Mouse (Mus musculus) intestine, postnatal 0 days (tissue): Measurements from ENCODE around the gene Fcer1g. TPM values are rescaled to one million over a fixed set of nuclear protein-coding genes. Genes with fewer than 3 reads are reported as not detected.

Source experiments
- ATAC-seq: fragments of 200-750 bp; cut with Nextera tagmentation; 2 replicates; pipeline ENCODE4 v1.8.0; 2017; ENCODE audit warnings: mild to moderate bottlenecking, moderate TSS enrichment, moderate library complexity
- H3K27ac ChIP-seq: fragments of 300-500 bp; sonication (generic); 2 replicates; pipeline ENCODE4 v1.5.1; 2014; ENCODE audit warnings: mild to moderate bottlenecking, low read depth, low read length, moderate library complexity
- H3K27me3 ChIP-seq: fragments of 300-500 bp; sonication (generic); replicated peaks from 2 replicates; pipeline ENCODE4 v1.6.1; 2014; ENCODE audit warnings: low read length, mixed read lengths; ENCODE audit not compliant: control insufficient read depth, insufficient read depth
- H3K36me3 ChIP-seq: fragments of 300-500 bp; sonication (generic); 2 replicates; pipeline ENCODE4 v1.6.1; 2014; ENCODE audit warnings: mild to moderate bottlenecking, moderate library complexity; ENCODE audit not compliant: control insufficient read depth, insufficient read depth
- H3K4me1 ChIP-seq: fragments of 300-500 bp; sonication (generic); replicated peaks from 2 replicates; pipeline ENCODE4 v1.6.1; 2014; ENCODE audit warnings: antibody characterized with exemption, low read length, mixed read lengths; ENCODE audit not compliant: control insufficient read depth, insufficient read depth
- H3K4me2 ChIP-seq: fragments of 300-500 bp; sonication (generic); replicated peaks from 2 replicates; pipeline ENCODE4 v1.6.1; 2014; ENCODE audit warnings: low read depth, mild to moderate bottlenecking, moderate library complexity
- H3K4me3 ChIP-seq: fragments of 300-500 bp; sonication (generic); 2 replicates; pipeline ENCODE4 v1.5.1; 2014; ENCODE audit warnings: low read depth, low read length
- H3K9ac ChIP-seq: fragments of 300-500 bp; sonication (generic); 2 replicates; pipeline ENCODE4 v1.6.1; 2014; ENCODE audit warnings: mild to moderate bottlenecking, low read depth, low read length
- H3K9me3 ChIP-seq: fragments of 300-500 bp; sonication (generic); 2 replicates; pipeline ENCODE4 v1.6.1; 2016; ENCODE audit warnings: mixed run types; ENCODE audit not compliant: control insufficient read depth
- CTCF ChIP-seq: sonication (generic); IDR thresholded peaks from 2 replicates; pipeline ENCODE4 v1.5.1; 2016; ENCODE audit warnings: low read depth, mild to moderate bottlenecking, control low read depth, antibody characterized with exemption, moderate library complexity
- WGBS: fragments of 180-500 bp; shearing (Covaris S2); extraction: QIAGEN DNeasy Blood & Tissue Kit; methylation state at CpG from one replicate; pipeline ENCODE4 v1.1.7; 2014; 5-methylcytosine and 5-hydroxymethylcytosine counted together
- polyA plus RNA-seq: library from polyadenylated mRNA; unstranded; fragments of >200 nt; fragmentation: Nextera tagmentation; extraction: Ambion mirVana; gene quantifications from 2 replicates; pipeline ENCODE4 v1.2.1, GENCODE M21; 2015

Fcer1g gene
- polyA plus RNA-seq, 1 experiment from 2014 or later = 47.7 TPM

- no peak for TF ChIP-seq CTCF
Measured at GRCm38 (mm10) chr1:171239992-171240744, 6.0 kb upstream of the Fcer1g start.

GRCm38 (mm10) chr1:171238463-171238862 is 4.3 kb upstream of the Fcer1g start:
- 63% methylated on average over 14 of the region's 14 CpGs for WGBS
- ATAC-seq = peak; percentile 34; the same call in 1 of the 2 replicates
- no peak overlapping the region for H3K9ac ChIP-seq

More at GRCm38 (mm10) chr1:171239992-171240744, 6.0 kb upstream of the Fcer1g start:
- 0 out of 2 replicates have a peak overlapping the region, but pooled peaks have one; percentile 21 for H3K4me2 ChIP-seq
- no peak overlapping the region for H3K9ac ChIP-seq
- 67% methylated on average over 15 of the region's 15 CpGs for WGBS
- H3K4me3 ChIP-seq = no peak overlapping the region
- H3K27ac ChIP-seq = peak overlapping the region; percentile 41
- H3K36me3 ChIP-seq = peaks cover 79% of the 10 kb centered on the region
- no peaks in the 10 kb centered on the region for H3K4me1 ChIP-seq
- H3K9me3 ChIP-seq = no peaks in the 10 kb centered on the region
- no peaks in the 10 kb centered on the region for H3K27me3 ChIP-seq
- ATAC-seq = no peak

GRCm38 (mm10) chr1:171237438-171237837 is 3.3 kb upstream of the Fcer1g start:
- Histone ChIP-seq H3K4me1 (no peaks in the 10 kb centered on the region), H3K9me3 (no peaks in the 10 kb centered on the region), H3K4me3 (no peak overlapping the region), H3K9ac (no peak overlapping the region), H3K27me3 (no peaks in the 10 kb centered on the region), H3K36me3 (peaks cover 76% of the 10 kb centered on the region), H3K4me2 (no peak overlapping the region), H3K27ac (0 out of 2 replicates have a peak overlapping the region, but pooled peaks have one; percentile 21)
- WGBS = 54% methylated on average over 6 of the region's 6 CpGs
- no peak for TF ChIP-seq CTCF
- no peak for ATAC-seq

More at GRCm38 (mm10) chr1:171238463-171238862, 4.3 kb upstream of the Fcer1g start:
- H3K4me1 ChIP-seq = no peaks in the 10 kb centered on the region
- no peak overlapping the region for H3K4me2 ChIP-seq
- peaks cover 86% of the 10 kb centered on the region for H3K36me3 ChIP-seq
- no peaks in the 10 kb centered on the region for H3K9me3 ChIP-seq
- TF ChIP-seq CTCF = peak; percentile 91
- H3K4me3 ChIP-seq = no peak overlapping the region
- no peaks in the 10 kb centered on the region for H3K27me3 ChIP-seq
- H3K27ac ChIP-seq = no peak overlapping the region

GRCm38 (mm10) chr1:171235791-171236190 is 1.6 kb upstream of the Fcer1g start:
- Histone ChIP-seq H3K4me2 (no peak overlapping the region), H3K9ac (no peak overlapping the region), H3K27me3 (no peaks in the 10 kb centered on the region), H3K4me3 (no peak overlapping the region), H3K9me3 (no peaks in the 10 kb centered on the region), H3K36me3 (peaks cover 68% of the 10 kb centered on the region), H3K27ac (no peak overlapping the region), H3K4me1 (no peaks in the 10 kb centered on the region)
- ATAC-seq = no peak
- 83% methylated on average over 4 of the region's 4 CpGs for WGBS
- TF ChIP-seq CTCF = no peak

GRCm38 (mm10) chr1:171234538-171234937 is 373 bp upstream of the Fcer1g start:
- Histone ChIP-seq H3K27me3 (no peaks in the 10 kb centered on the region), H3K9ac (no peak overlapping the region), H3K4me1 (no peaks in the 10 kb centered on the region), H3K4me3 (no peak overlapping the region), H3K4me2 (no peak overlapping the region), H3K9me3 (no peaks in the 10 kb centered on the region), H3K36me3 (peaks cover 62% of the 10 kb centered on the region), H3K27ac (no peak overlapping the region)
- no peak for ATAC-seq
- no peak for TF ChIP-seq CTCF
- 85% methylated on average over 4 of the region's 4 CpGs for WGBS

GRCm38 (mm10) chr1:171232800-171233730 is 1.1 kb downstream of the Fcer1g start:
- Histone ChIP-seq H3K4me2 (no peak overlapping the region), H3K9me3 (no peaks in the 10 kb centered on the region), H3K4me1 (no peaks in the 10 kb centered on the region), H3K36me3 (peaks cover 47% of the 10 kb centered on the region), H3K9ac (no peak overlapping the region), H3K27ac (0 out of 2 replicates have a peak overlapping the region, but pooled peaks have one; percentile 23), H3K27me3 (no peaks in the 10 kb centered on the region), H3K4me3 (no peak overlapping the region; the same call in 1 of the 2 replicates)
- ATAC-seq = no peak
- WGBS = 67% methylated on average over 12 of the region's 12 CpGs
- TF ChIP-seq CTCF = no peak
